Mouse (Mus musculus) liver, embryonic 18 days (tissue): ENCODE measurements around the gene Flrt3. TPM values are rescaled to one million over a fixed set of nuclear protein-coding genes. Genes with fewer than 3 reads are reported as not detected.

ENCODE experiments used
- polyA plus RNA-seq: library from polyadenylated mRNA; depleted of rRNA; stranded (reverse); fragments of >200 nt; gene quantifications from 2 replicates; pipeline ENCODE4 v1.2.3, GENCODE M21; 2012; rRNA removed

Gene Flrt3
- 0.21 and 0.25 TPM in 2 replicates for polyA plus RNA-seq

GRCm38 (mm10) chr2:140670963-140671702, at the start of gene Flrt3:
Flrt3 (minus strand) TSS chr2:140671469.

